Mouse (Mus musculus) heart, embryonic 14.5 days (tissue): ENCODE results near the gene Mrpl30. TPM values are rescaled to one million over a fixed set of nuclear protein-coding genes. Genes with fewer than 3 reads are reported as not detected.

ENCODE experiments used
- ATAC-seq: fragments of 200-750 bp; cut with Nextera tagmentation; 2 replicates; pipeline ENCODE4 v1.8.0; 2017; ENCODE audit warnings: low read depth, moderate TSS enrichment; ENCODE audit not compliant: insufficient number of reproducible peaks, insufficient read depth, low FRiP score
- H3K27ac ChIP-seq, 2 experiments: fragments of 200-500 bp in 1 of 2; fragments of 300-500 bp in 1 of 2; sonication (generic) in 1 of 2; replicated peaks in 1 of 2; 2 replicates each; pipeline ENCODE4 v1.5.1; 2012 to 2014; ENCODE audit warnings: low read depth in 2 of 2, low read length in 2 of 2, control low read depth in 1 of 2, mild to moderate bottlenecking in 1 of 2, mixed read lengths in 1 of 2; ENCODE audit not compliant: control insufficient read depth in 1 of 2, insufficient read depth in 1 of 2
- H3K27me3 ChIP-seq: fragments of 300-500 bp; sonication (generic); 2 replicates; pipeline ENCODE4 v1.6.1; 2014; ENCODE audit warnings: mild to moderate bottlenecking, low read length, control low read depth; ENCODE audit not compliant: control insufficient read depth, insufficient read depth
- H3K36me3 ChIP-seq: fragments of 300-500 bp; sonication (generic); 2 replicates; pipeline ENCODE4 v1.6.1; 2014; ENCODE audit warnings: mild to moderate bottlenecking, control low read depth, low read length, mixed read lengths; ENCODE audit not compliant: control insufficient read depth, insufficient read depth
- H3K4me1 ChIP-seq, 2 experiments: fragments of 200-500 bp in 1 of 2; fragments of 300-500 bp in 1 of 2; sonication (generic) in 1 of 2; 2 replicates each; pipeline ENCODE4 v1.6.1; 2012 to 2014; ENCODE audit warnings: low read length in 2 of 2, control low read depth in 1 of 2, mixed read lengths in 1 of 2; ENCODE audit not compliant: control insufficient read depth in 2 of 2, insufficient read depth in 2 of 2
- H3K4me2 ChIP-seq: fragments of 300-500 bp; sonication (generic); 2 replicates; pipeline ENCODE4 v1.6.1; 2014; ENCODE audit warnings: mild to moderate bottlenecking, low read length
- H3K4me3 ChIP-seq, 2 experiments: fragments of 200-500 bp in 1 of 2; fragments of 300-500 bp in 1 of 2; sonication (generic) in 1 of 2; 2 replicates each; pipeline ENCODE4 v1.5.1; 2012 to 2014; ENCODE audit warnings: low read length in 2 of 2, mild to moderate bottlenecking in 2 of 2, control low read depth in 1 of 2, low read depth in 1 of 2, moderate library complexity in 1 of 2; ENCODE audit not compliant: control insufficient read depth in 1 of 2, insufficient read depth in 1 of 2
- H3K9ac ChIP-seq: fragments of 300-500 bp; sonication (generic); 2 replicates; pipeline ENCODE4 v1.6.1; 2014; ENCODE audit warnings: mild to moderate bottlenecking, low read length
- H3K9me3 ChIP-seq: fragments of 300-500 bp; sonication (generic); 2 replicates; pipeline ENCODE4 v1.6.1; 2016; ENCODE audit warnings: low read length, control low read depth; ENCODE audit not compliant: control insufficient read depth
- WGBS: fragments of 180-500 bp; shearing (Covaris S2); extraction: QIAGEN DNeasy Blood & Tissue Kit; methylation state at CpG from one replicate; pipeline ENCODE4 v1.1.7; 2014; 5-methylcytosine and 5-hydroxymethylcytosine counted together
- polyA plus RNA-seq: library from polyadenylated mRNA; unstranded; fragments of >200 nt; fragmentation: Nextera tagmentation; extraction: Ambion mirVana; gene quantifications from 2 replicates; pipeline ENCODE4 v1.2.1, GENCODE M21; 2014

Gene Mrpl30
- polyA plus RNA-seq, 1 experiment from 2014 or later: 331 TPM

DNA sequence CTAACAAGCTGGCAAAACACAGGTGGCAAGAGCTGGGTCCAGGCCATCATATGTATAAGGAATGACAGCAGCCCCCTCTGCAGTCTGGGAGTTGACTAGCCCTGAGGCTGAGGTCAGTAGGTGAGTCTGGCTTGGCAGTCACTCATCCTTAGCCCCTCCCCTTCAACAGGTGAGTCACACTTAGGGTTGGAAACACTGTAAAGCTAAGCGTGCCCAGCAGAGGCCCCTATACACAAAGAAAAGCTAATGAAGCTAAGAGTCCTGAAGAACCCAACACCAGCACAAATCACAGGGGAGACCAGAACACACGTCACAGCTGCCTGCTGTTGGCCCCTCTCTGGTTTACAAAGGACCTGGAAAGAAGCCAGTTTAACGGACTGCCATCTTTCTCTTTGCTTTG, 41.5 kb downstream of the Mrpl30 start:
- Histone ChIP-seq H3K4me3 (no peak overlapping the region), H3K4me1 (no peaks in the 10 kb centered on the region), H3K9ac (no peak overlapping the region), H3K4me2 (no peak overlapping the region), H3K27ac (no peak overlapping the region), H3K36me3 (no peaks in the 10 kb centered on the region), H3K9me3 (no peaks in the 10 kb centered on the region), H3K27me3 (no peaks in the 10 kb centered on the region)
- ATAC-seq: no peak
- WGBS: 18% methylated on average over 3 of the region's 3 CpGs

Other genes with a start within 250 kb of the Mrpl30 start
- gene 2010300C02Rik, start 170.4 kb upstream of the Mrpl30 start, polyA plus RNA-seq: 5.1 and 5.3 TPM in 2 replicates
- 4.2 and 4.4 TPM in 2 replicates for gene Tsga10, start 24.0 kb upstream of the Mrpl30 start, polyA plus RNA-seq
- 7.4 and 8.2 TPM in 2 replicates for gene Lipt1, start 18.7 kb upstream of the Mrpl30 start, polyA plus RNA-seq
- gene Mitd1, start 66 bp upstream of the Mrpl30 start, polyA plus RNA-seq: 12.3 and 12.8 TPM in 2 replicates
- not detected in 2 replicates for gene Lyg2, start 26.0 kb downstream of the Mrpl30 start, polyA plus RNA-seq
- gene Lyg1, start 67.3 kb downstream of the Mrpl30 start, polyA plus RNA-seq: not detected in 2 replicates
- 97.9 and 107 TPM in 2 replicates for gene Txndc9, start 107.4 kb downstream of the Mrpl30 start, polyA plus RNA-seq
- gene Eif5b, start 107.5 kb downstream of the Mrpl30 start, polyA plus RNA-seq: 16.1 and 17.2 TPM in 2 replicates
- 19.2 and 20.3 TPM in 2 replicates for gene Rev1, start 239.3 kb downstream of the Mrpl30 start, polyA plus RNA-seq